Mouse (Mus musculus): ENCODE data around the gene 1700056E22Rik.

Gene 1700056E22Rik

GRCm38 (mm10) chr1:184034011-184034557 is at the start of gene 1700056E22Rik:
1700056E22Rik (minus strand) TSS chr1:184034301.
- DNase-seq, result peak; percentile 96

GRCm38 (mm10) chr1:184083166-184083565 is 49.1 kb upstream of the 1700056E22Rik start:
- DNase-seq, result no peak

- DNase-seq, result no peak
These were observed 48.6 kb upstream of the 1700056E22Rik start for GRCm38 (mm10) chr1:184082661-184083060.

GRCm38 (mm10) chr1:184079304-184079703 is 45.2 kb upstream of the 1700056E22Rik start:
- DNase-seq, result no peak

GRCm38 (mm10) chr1:184076756-184077155 is 42.7 kb upstream of the 1700056E22Rik start:
- no peak for DNase-seq

- no peak for DNase-seq
These were observed 42.0 kb upstream of the 1700056E22Rik start for GRCm38 (mm10) chr1:184076065-184076464.

- DNase-seq, result no peak
These were observed 34.9 kb upstream of the 1700056E22Rik start for GRCm38 (mm10) chr1:184068971-184069370.

- no peak for DNase-seq
These were observed 33.8 kb upstream of the 1700056E22Rik start for GRCm38 (mm10) chr1:184067704-184068558.

GRCm38 (mm10) chr1:184066460-184067287 is 32.6 kb upstream of the 1700056E22Rik start:
- no peak for DNase-seq

GRCm38 (mm10) chr1:184065589-184066361 is 31.7 kb upstream of the 1700056E22Rik start:
- DNase-seq, result no peak

GRCm38 (mm10) chr1:184064306-184064705 is 30.2 kb upstream of the 1700056E22Rik start:
- peak; percentile 67 for DNase-seq

GRCm38 (mm10) chr1:184061901-184062300 is 27.8 kb upstream of the 1700056E22Rik start:
- no peak for DNase-seq

GRCm38 (mm10) chr1:184060828-184061734 is 27.0 kb upstream of the 1700056E22Rik start:
- DNase-seq, result no peak

GRCm38 (mm10) chr1:184060381-184060780 is 26.3 kb upstream of the 1700056E22Rik start:
- DNase-seq, result no peak

GRCm38 (mm10) chr1:184059814-184060213 is 25.7 kb upstream of the 1700056E22Rik start:
- no peak for DNase-seq

- peak; percentile 2 for DNase-seq
These were observed 24.1 kb upstream of the 1700056E22Rik start for GRCm38 (mm10) chr1:184058206-184058605.

- DNase-seq, result no peak
These were observed 20.1 kb upstream of the 1700056E22Rik start for GRCm38 (mm10) chr1:184054176-184054575.

GRCm38 (mm10) chr1:184053711-184054110 is 19.6 kb upstream of the 1700056E22Rik start:
- DNase-seq, result no peak

GRCm38 (mm10) chr1:184053141-184053540 is 19.0 kb upstream of the 1700056E22Rik start:
- DNase-seq, result no peak

GRCm38 (mm10) chr1:184052331-184052730 is 18.2 kb upstream of the 1700056E22Rik start:
- no peak for DNase-seq

GRCm38 (mm10) chr1:184051824-184052223 is 17.7 kb upstream of the 1700056E22Rik start:
- DNase-seq, result no peak
